Mouse (Mus musculus): ENCODE data around the gene Ctla2a. TPM values are rescaled to one million over a fixed set of nuclear protein-coding genes. Genes with fewer than 3 reads are reported as not detected.

Gene Ctla2a
- polyA plus RNA-seq (2017; shearing (Covaris generic)): 23.8 TPM

GRCm38 (mm10) chr13:60936500-60936901 is at the start of gene Ctla2a, which contains the start of gene Gm49391:
TSS of gene Ctla2a (minus strand) at chr13:60936625.
TSS of gene Gm49391 (minus strand) at chr13:60936571.

GRCm38 (mm10) chr13:60941884-60942283 is 5.5 kb upstream of the Ctla2a start, which contains the start of gene Tpbpa:
TSS of gene Tpbpa (minus strand) at chr13:60941984.

GRCm38 (mm10) chr13:60935490-60935889 is 935 bp downstream of the Ctla2a start, which contains the start of gene Gm49393:
TSS of gene Gm49393 (minus strand) at chr13:60935590.

GRCm38 (mm10) chr13:60904780-60905179 is 31.6 kb downstream of the Ctla2a start, which contains the start of gene Tpbpb:
TSS of gene Tpbpb (minus strand) at chr13:60904880.

GRCm38 (mm10) chr13:60897328-60897727 is 39.1 kb downstream of the Ctla2a start, which contains the start of gene Ctla2b:
TSS of gene Ctla2b (minus strand) at chr13:60897447.

GRCm38 (mm10) chr13:60896794-60897193 is 39.6 kb downstream of the Ctla2a start, which contains the start of gene Gm49392:
TSS of gene Gm49392 (minus strand) at chr13:60896894.

Other genes starting within 250 kb of the Ctla2a start
- not detected for gene BC051665, start 150.3 kb downstream of the Ctla2a start, polyA plus RNA-seq (2017; shearing (Covaris generic))
- gene Ctsll3, start 133.8 kb downstream of the Ctla2a start, polyA plus RNA-seq (2017; shearing (Covaris generic)): not detected
- 2.1 TPM for gene 4930486L24Rik, start 72.2 kb downstream of the Ctla2a start, polyA plus RNA-seq (2017; shearing (Covaris generic))
- not detected for gene Gm49392, start 39.7 kb downstream of the Ctla2a start, polyA plus RNA-seq (2017; shearing (Covaris generic))
- gene Ctla2b, start 39.2 kb downstream of the Ctla2a start, polyA plus RNA-seq (2017; shearing (Covaris generic)): 4.9 TPM
- not detected for gene Tpbpb, start 31.7 kb downstream of the Ctla2a start, polyA plus RNA-seq (2017; shearing (Covaris generic))
- not detected for gene Gm49393, start 1.0 kb downstream of the Ctla2a start, polyA plus RNA-seq (2017; shearing (Covaris generic))
- gene Gm49391, start 54 bp downstream of the Ctla2a start, polyA plus RNA-seq (2017; shearing (Covaris generic)): not detected
- gene Tpbpa, start 5.4 kb upstream of the Ctla2a start, polyA plus RNA-seq (2017; shearing (Covaris generic)): not detected
- not detected for gene Ctsj, start 69.3 kb upstream of the Ctla2a start, polyA plus RNA-seq (2017; shearing (Covaris generic))
- gene Ctsq, start 104.0 kb upstream of the Ctla2a start, polyA plus RNA-seq (2017; shearing (Covaris generic)): not detected
- not detected for gene Ctsr, start 227.6 kb upstream of the Ctla2a start, polyA plus RNA-seq (2017; shearing (Covaris generic))

Measured in CD4-positive, CD25-positive, alpha-beta regulatory T cell, adult 9 weeks (primary cell).